In the genomic region with DNA sequence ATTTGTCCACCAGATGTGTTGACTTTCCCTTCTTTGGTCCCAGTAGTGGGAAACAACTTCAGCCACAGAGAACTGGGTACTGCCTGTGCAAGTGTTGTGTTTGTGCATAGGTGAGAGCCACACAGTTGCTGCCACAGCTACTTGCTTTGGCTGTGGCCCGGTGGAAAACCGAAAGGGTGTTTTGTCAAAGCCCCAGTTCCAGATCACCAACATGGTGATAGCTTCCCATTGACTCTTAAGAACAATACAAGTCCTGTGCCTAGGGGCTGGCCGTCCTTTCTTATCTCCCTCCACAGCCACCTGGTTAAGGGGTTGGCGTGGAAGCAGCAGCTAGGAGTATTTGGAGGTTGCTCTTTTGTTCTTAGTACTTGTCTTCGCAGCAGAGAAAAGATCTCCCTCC, we compare ENCODE assay signal across 8 mouse cellular contexts. TPM values are rescaled to one million over a fixed set of nuclear protein-coding genes. Genes with fewer than 3 reads are reported as not detected.
DNase-seq lines count a peak whose midpoint lies in the region; ATAC-seq and TF ChIP-seq lines count a peak whose summit lies in the region.

No protein-coding gene starts in this region.

- no peaks in the 10 kb centered on the region for H3K27me3 ChIP-seq in heart, embryonic 12.5 days (replicated peaks)
- no peaks in the 10 kb centered on the region for H3K27me3 ChIP-seq in ES-Bruce4 (ENCODE audit: control insufficient read depth, insufficient read depth, low read length, poor library complexity, severe bottlenecking)
- peaks cover 24% of the 10 kb centered on the region for H3K27me3 ChIP-seq in forebrain, embryonic 13.5 days
- peaks cover 73% of the 10 kb centered on the region for H3K27me3 ChIP-seq in liver, embryonic 13.5 days

- H3K4me1 ChIP-seq in heart, embryonic 12.5 days (replicated peaks), result peaks cover 88% of the 10 kb centered on the region
- peaks cover 10% of the 10 kb centered on the region for H3K4me1 ChIP-seq in ES-Bruce4 (ENCODE audit: control insufficient read depth, insufficient read depth, low read length)
- H3K4me1 ChIP-seq in forebrain, embryonic 13.5 days, result peaks cover 68% of the 10 kb centered on the region
- H3K4me1 ChIP-seq in liver, embryonic 13.5 days (replicated peaks), result peaks cover 16% of the 10 kb centered on the region

- no peak for ATAC-seq in heart, embryonic 12.5 days (ENCODE audit: insufficient number of reproducible peaks, low FRiP score)
- no peak for ATAC-seq in forebrain, embryonic 13.5 days
- ATAC-seq in liver, embryonic 13.5 days (ENCODE audit: low read depth), result no peak
- no peak for ATAC-seq in erythroid progenitor cell, adult 5-6 weeks (replicated peaks; ENCODE audit: low FRiP score, poor library complexity, severe bottlenecking)

- peak overlapping the region; percentile 70 for H3K4me2 ChIP-seq in heart, embryonic 12.5 days
- H3K4me2 ChIP-seq in forebrain, embryonic 13.5 days, result peak overlapping the region; percentile 67
- H3K4me2 ChIP-seq in liver, embryonic 13.5 days, result peak overlapping the region; percentile 48; the same call in 1 of the 2 replicates

- WGBS in heart, embryonic 12.5 days, result 4% methylated on average over 5 of the region's 5 CpGs
- WGBS in forebrain, embryonic 13.5 days, result 14% methylated on average over 5 of the region's 5 CpGs
- 18% methylated on average over 5 of the region's 5 CpGs for WGBS in liver, embryonic 13.5 days (ENCODE audit: insufficient replicate concordance)

- TF ChIP-seq CTCF in ES-Bruce4 (IDR thresholded peaks at IDR 0.05; ENCODE audit: low read depth, low read length), result no peak

- no peak for TF ChIP-seq EP300 in ES-Bruce4 (IDR thresholded peaks at IDR 0.05; ENCODE audit: insufficient read depth, low read depth, low read length)

- intact Hi-C loops in heart, postnatal 25 days (cut with DNase I), result no loop called here

- H3K9me3 ChIP-seq in heart, embryonic 12.5 days (replicated peaks), result no peaks in the 10 kb centered on the region
- no peaks in the 10 kb centered on the region for H3K9me3 ChIP-seq in ES-Bruce4 (replicated peaks; ENCODE audit: control insufficient read depth, insufficient read depth, low read length, poor library complexity, severe bottlenecking)
- no peaks in the 10 kb centered on the region for H3K9me3 ChIP-seq in forebrain, embryonic 13.5 days (replicated peaks)
- no peaks in the 10 kb centered on the region for H3K9me3 ChIP-seq in liver, embryonic 13.5 days (replicated peaks)

- no peak for TF ChIP-seq POLR2A in ES-Bruce4 (IDR thresholded peaks at IDR 0.05; ENCODE audit: insufficient read depth, low read length)

- H3K36me3 ChIP-seq in heart, embryonic 12.5 days, result peaks cover 17% of the 10 kb centered on the region
- 0 out of 2 replicates have a peak, but pooled peaks cover 4% of the 10 kb centered on the region for H3K36me3 ChIP-seq in ES-Bruce4 (ENCODE audit: control insufficient read depth, insufficient read depth, low read length, poor library complexity, severe bottlenecking)
- peaks cover 8% of the 10 kb centered on the region for H3K36me3 ChIP-seq in forebrain, embryonic 13.5 days (ENCODE audit: poor library complexity, severe bottlenecking)
- H3K36me3 ChIP-seq in liver, embryonic 13.5 days, result no peaks in the 10 kb centered on the region

- DNase-seq in heart, postnatal 25 days (ENCODE audit: low spot score), result no peak
- no peak for DNase-seq in liver, embryonic 13.5 days
- no peak for DNase-seq in cerebellum, adult 11 months
- no peak for DNase-seq in layer of hippocampus, adult 9-10 months (ENCODE audit: low spot score)

- peak overlapping the region; percentile 70 for H3K9ac ChIP-seq in heart, embryonic 12.5 days
- peak overlapping the region; percentile 64 for H3K9ac ChIP-seq in ES-Bruce4 (ENCODE audit: low read depth, poor library complexity, severe bottlenecking)
- peak overlapping the region; percentile 67 for H3K9ac ChIP-seq in forebrain, embryonic 13.5 days
- H3K9ac ChIP-seq in liver, embryonic 13.5 days, result no peak overlapping the region

- H3K4me3 ChIP-seq in heart, embryonic 12.5 days, result peak overlapping the region; percentile 49
- peak overlapping the region; percentile 69 for H3K4me3 ChIP-seq in ES-Bruce4 (ENCODE audit: low read depth, low read length)
- H3K4me3 ChIP-seq in forebrain, embryonic 13.5 days, result peak overlapping the region; percentile 36
- H3K4me3 ChIP-seq in liver, embryonic 13.5 days (replicated peaks), result no peak overlapping the region

- peak overlapping the region; percentile 82 for H3K27ac ChIP-seq in heart, embryonic 12.5 days (ENCODE audit: poor library complexity, severe bottlenecking)
- peak overlapping the region; percentile 75 for H3K27ac ChIP-seq in ES-Bruce4 (ENCODE audit: insufficient read depth, low read length)
- peak overlapping the region; percentile 77 for H3K27ac ChIP-seq in forebrain, embryonic 13.5 days
- no peak overlapping the region; the same call in 1 of the 2 replicates for H3K27ac ChIP-seq in liver, embryonic 13.5 days

RNA-seq across cellular contexts. Expression of a gene that starts 5.6 kb away (rescaled TPM):
- polyA plus RNA-seq in heart, embryonic 12.5 days (2016; fragmentation: Nextera tagmentation; extraction: Ambion mirVana), result 24.0 and 25.4 TPM in 2 replicates
- total RNA-seq in heart, postnatal 25 days (2021), result 1 to 10 TPM; 5.4 to 6.2 TPM
- 24.8 and 26.3 TPM in 2 replicates for polyA plus RNA-seq in ES-Bruce4 (2011; ENCODE audit: insufficient read depth, insufficient read length, low read depth, missing spikeins)
- polyA plus RNA-seq in forebrain, embryonic 13.5 days (2015; fragmentation: Nextera tagmentation; extraction: Ambion mirVana), result 7.1 and 8.1 TPM in 2 replicates
- 0.91 and 1.0 TPM in 2 replicates for polyA plus RNA-seq in liver, embryonic 13.5 days (2015; fragmentation: Nextera tagmentation; extraction: Ambion mirVana)
- total RNA-seq in erythroid progenitor cell, adult 5-6 weeks (2015; ENCODE audit: low replicate concordance), result not detected in 2 replicates
- not detected in 2 replicates for total RNA-seq in erythroid progenitor cell, adult 5-6 weeks (2017; ENCODE audit: low replicate concordance)

RNA-seq across cellular contexts. Expression of a gene that starts 56.4 kb away (rescaled TPM):
- not detected in 2 replicates for polyA plus RNA-seq in heart, embryonic 12.5 days (2016; fragmentation: Nextera tagmentation; extraction: Ambion mirVana)
- not detected for total RNA-seq in heart, postnatal 25 days (2021)
- polyA plus RNA-seq in ES-Bruce4 (2011; ENCODE audit: insufficient read depth, insufficient read length, low read depth, missing spikeins), result not detected in 2 replicates
- polyA plus RNA-seq in forebrain, embryonic 13.5 days (2015; fragmentation: Nextera tagmentation; extraction: Ambion mirVana), result not detected in 2 replicates
- polyA plus RNA-seq in liver, embryonic 13.5 days (2015; fragmentation: Nextera tagmentation; extraction: Ambion mirVana), result not detected in 2 replicates
- total RNA-seq in erythroid progenitor cell, adult 5-6 weeks (2015; ENCODE audit: low replicate concordance), result not detected in 2 replicates
- not detected in 2 replicates for total RNA-seq in erythroid progenitor cell, adult 5-6 weeks (2017; ENCODE audit: low replicate concordance)
